Mouse (Mus musculus) small intestine, adult 2 months (tissue): ENCODE data around the gene Tgoln1.

ENCODE experiments used
- CTCF ChIP-seq: fragments of 200-500 bp; IDR thresholded peaks from 2 replicates; pipeline ENCODE4 v1.5.1; 2012; ENCODE audit warnings: low read depth, mild to moderate bottlenecking, control low read depth, inconsistent platforms, low read length, moderate library complexity, mixed read lengths; ENCODE audit not compliant: insufficient replicate concordance, insufficient read length; ENCODE audit errors: extremely low read depth
- POLR2A ChIP-seq: fragments of 200-500 bp; IDR thresholded peaks from 2 replicates; pipeline ENCODE4 v1.6.1; 2012; ENCODE audit warnings: low read depth, mild to moderate bottlenecking, control low read depth, inconsistent platforms, low read length, moderate library complexity

GRCm38 (mm10) chr6:72658006-72658405 lies 41.2 kb upstream of the Tgoln1 start:
- no peak for TF ChIP-seq CTCF
- TF ChIP-seq POLR2A: no peak
